Mouse (Mus musculus): ENCODE measurements around the gene Zbtb32.
A peak's percentile ranks its signal among the peaks of the same experiment; 100 is the strongest.

Gene Zbtb32

GRCm38 (mm10) chr7:30600651-30601050, 1.9 kb upstream of the Zbtb32 start:
- DNase-seq (ENCODE audit: low spot score): no peak

GRCm38 (mm10) chr7:30599933-30600353, 1.2 kb upstream of the Zbtb32 start:
- DNase-seq (ENCODE audit: low spot score): peak; percentile 85

GRCm38 (mm10) chr7:30596811-30597210, 1.9 kb downstream of the Zbtb32 start:
- no peak for DNase-seq (ENCODE audit: low spot score)

- no peak for DNase-seq (ENCODE audit: low spot score)
These were observed 2.6 kb downstream of the Zbtb32 start for GRCm38 (mm10) chr7:30596093-30596492.

GRCm38 (mm10) chr7:30594510-30595024, 4.1 kb downstream of the Zbtb32 start:
- no peak for DNase-seq (ENCODE audit: low spot score)

- DNase-seq (ENCODE audit: low spot score): no peak
These were observed 4.9 kb downstream of the Zbtb32 start for GRCm38 (mm10) chr7:30593579-30594509.

GRCm38 (mm10) chr7:30592772-30593423, 5.8 kb downstream of the Zbtb32 start:
- no peak for DNase-seq (ENCODE audit: low spot score)

GRCm38 (mm10) chr7:30591605-30591951, 7.1 kb downstream of the Zbtb32 start:
- DNase-seq (ENCODE audit: low spot score): no peak

- DNase-seq (ENCODE audit: low spot score): no peak
These were observed 7.6 kb downstream of the Zbtb32 start for GRCm38 (mm10) chr7:30590927-30591604.

- peak; percentile 54 for DNase-seq (ENCODE audit: low spot score)
These were observed 9.0 kb downstream of the Zbtb32 start for GRCm38 (mm10) chr7:30589435-30590301.

GRCm38 (mm10) chr7:30588676-30589434, 9.9 kb downstream of the Zbtb32 start, which contains the start of gene Kmt2b:
TSS of gene Kmt2b (minus strand) at chr7:30588726.
- peak; percentile 99 for DNase-seq (ENCODE audit: low spot score)

- no peak for DNase-seq (ENCODE audit: low spot score)
These were observed 10.7 kb downstream of the Zbtb32 start for GRCm38 (mm10) chr7:30587842-30588667.

- no peak for DNase-seq (ENCODE audit: low spot score)
These were observed 12.2 kb downstream of the Zbtb32 start for GRCm38 (mm10) chr7:30586455-30587020.

- DNase-seq (ENCODE audit: low spot score): no peak
These were observed 13.5 kb downstream of the Zbtb32 start for GRCm38 (mm10) chr7:30585170-30585569.

GRCm38 (mm10) chr7:30584339-30584738, 14.4 kb downstream of the Zbtb32 start:
- no peak for DNase-seq (ENCODE audit: low spot score)

GRCm38 (mm10) chr7:30581547-30581946, 17.2 kb downstream of the Zbtb32 start:
- no peak for DNase-seq (ENCODE audit: low spot score)

GRCm38 (mm10) chr7:30579950-30580349, 18.8 kb downstream of the Zbtb32 start:
- no peak for DNase-seq (ENCODE audit: low spot score)

- DNase-seq (ENCODE audit: low spot score): peak; percentile 58
These were observed 25.7 kb downstream of the Zbtb32 start for GRCm38 (mm10) chr7:30572969-30573368.

- no peak for DNase-seq (ENCODE audit: low spot score)
These were observed 26.3 kb downstream of the Zbtb32 start for GRCm38 (mm10) chr7:30572389-30572788.

Data from ovary, adult 18-20 months (tissue).